Mouse (Mus musculus) stomach, embryonic 16.5 days (tissue): Measurements from ENCODE around the gene Sycn. TPM values are rescaled to one million over a fixed set of nuclear protein-coding genes. Genes with fewer than 3 reads are reported as not detected.
A peak's percentile ranks its signal among the peaks of the same experiment; 100 is the strongest.
"Not testable (repeated sequence)": the region's sequence is repeated elsewhere in the genome, so short reads cannot be mapped to it uniquely, and the experiment has no call there.

ENCODE experiments used
- ATAC-seq: fragments of 200-750 bp; cut with Nextera tagmentation; 2 replicates; pipeline ENCODE4 v1.8.0; 2017; ENCODE audit warnings: moderate number of reproducible peaks, moderate TSS enrichment; ENCODE audit not compliant: insufficient read depth, low FRiP score
- H3K27ac ChIP-seq: fragments of 300-500 bp; sonication (generic); 2 replicates; pipeline ENCODE4 v1.5.1; 2014; ENCODE audit warnings: low read length
- H3K27me3 ChIP-seq: fragments of 300-500 bp; sonication (generic); 2 replicates; pipeline ENCODE4 v1.6.1; 2014; ENCODE audit warnings: low read length, control low read depth, mixed read lengths; ENCODE audit not compliant: control insufficient read depth, insufficient read depth
- H3K36me3 ChIP-seq: fragments of 300-500 bp; sonication (generic); 2 replicates; pipeline ENCODE4 v1.6.1; 2014; ENCODE audit warnings: low read length; ENCODE audit not compliant: control insufficient read depth, insufficient read depth
- H3K4me1 ChIP-seq: fragments of 300-500 bp; sonication (generic); 2 replicates; pipeline ENCODE4 v1.6.1; 2014; ENCODE audit warnings: low read length, control low read depth, mixed read lengths; ENCODE audit not compliant: control insufficient read depth, insufficient read depth
- H3K4me2 ChIP-seq: fragments of 300-500 bp; sonication (generic); 2 replicates; pipeline ENCODE4 v1.6.1; 2014; ENCODE audit warnings: low read depth, low read length, mixed read lengths
- H3K4me3 ChIP-seq: fragments of 300-500 bp; sonication (generic); replicated peaks from 2 replicates; pipeline ENCODE4 v1.5.1; 2014; ENCODE audit warnings: mild to moderate bottlenecking, low read length
- H3K9ac ChIP-seq: fragments of 300-500 bp; sonication (generic); 2 replicates; pipeline ENCODE4 v1.6.1; 2014; ENCODE audit warnings: low read length
- H3K9me3 ChIP-seq: fragments of 300-500 bp; sonication (generic); replicated peaks from 2 replicates; pipeline ENCODE4 v1.6.1; 2016; ENCODE audit warnings: low read length, control low read depth; ENCODE audit not compliant: control insufficient read depth
- WGBS: fragments of 180-500 bp; shearing (Covaris S2); extraction: QIAGEN DNeasy Blood & Tissue Kit; methylation state at CpG from one replicate; pipeline ENCODE4 v1.1.7; 2014; 5-methylcytosine and 5-hydroxymethylcytosine counted together
- polyA plus RNA-seq: library from polyadenylated mRNA; unstranded; fragments of >200 nt; fragmentation: Nextera tagmentation; extraction: Ambion mirVana; gene quantifications from 2 replicates; pipeline ENCODE4 v1.2.1, GENCODE M21; 2015

Gene Sycn
- polyA plus RNA-seq, 1 experiment from 2014 or later = 124 TPM

GRCm38 (mm10) chr7:28527922-28528719 is 12.6 kb upstream of the Sycn start:
- no peak overlapping the region for H3K4me2 ChIP-seq
- H3K9me3 ChIP-seq = no peaks in the 10 kb centered on the region
- H3K27me3 ChIP-seq = no peaks in the 10 kb centered on the region
- no peak overlapping the region for H3K4me3 ChIP-seq
- no peaks in the 10 kb centered on the region for H3K36me3 ChIP-seq
- no peak overlapping the region for H3K9ac ChIP-seq
- 5% methylated on average over 19 of the region's 19 CpGs for WGBS
- ATAC-seq = peak; percentile 51; the same call in 1 of the 2 replicates
- no peak overlapping the region for H3K27ac ChIP-seq
- H3K4me1 ChIP-seq = no peaks in the 10 kb centered on the region

- Histone ChIP-seq H3K4me3 (no peak overlapping the region), H3K27ac (no peak overlapping the region), H3K27me3 (no peaks in the 10 kb centered on the region), H3K9me3 (no peaks in the 10 kb centered on the region), H3K9ac (no peak overlapping the region), H3K4me1 (no peaks in the 10 kb centered on the region), H3K36me3 (no peaks in the 10 kb centered on the region), H3K4me2 (no peak overlapping the region)
- 68% methylated on average over 8 of the region's 8 CpGs for WGBS
- ATAC-seq = no peak
Measured at GRCm38 (mm10) chr7:28532005-28532404, 8.7 kb upstream of the Sycn start.

GRCm38 (mm10) chr7:28538886-28539285 is 1.8 kb upstream of the Sycn start:
- not testable (repeated sequence) for H3K27ac ChIP-seq, H3K4me1 ChIP-seq, ATAC-seq, H3K36me3 ChIP-seq, H3K27me3 ChIP-seq, H3K4me2 ChIP-seq, H3K9ac ChIP-seq, H3K9me3 ChIP-seq, H3K4me3 ChIP-seq
- 90% methylated on average over 6 of the region's 6 CpGs for WGBS

GRCm38 (mm10) chr7:28544051-28544601 is 3.4 kb downstream of the Sycn start:
- H3K27ac ChIP-seq = no peak overlapping the region
- H3K9me3 ChIP-seq = no peaks in the 10 kb centered on the region
- 4% methylated on average over 26 of the region's 27 CpGs for WGBS
- peak overlapping the region; percentile 28 for H3K4me3 ChIP-seq
- peak overlapping the region; percentile 50 for H3K9ac ChIP-seq
- no peaks in the 10 kb centered on the region for H3K36me3 ChIP-seq
- peak overlapping the region; percentile 46 for H3K4me2 ChIP-seq
- H3K4me1 ChIP-seq = peaks cover 8% of the 10 kb centered on the region; the same call in 1 of the 2 replicates
- peak; percentile 49; the same call in 1 of the 2 replicates for ATAC-seq
- peaks cover 27% of the 10 kb centered on the region for H3K27me3 ChIP-seq

- Histone ChIP-seq H3K27ac (no peak overlapping the region), H3K9ac (no peak overlapping the region), H3K4me2 (peak overlapping the region; percentile 46; the same call in 1 of the 2 replicates), H3K36me3 (no peaks in the 10 kb centered on the region), H3K4me3 (peak overlapping the region; percentile 26; the same call in 1 of the 2 replicates), H3K4me1 (peaks cover 8% of the 10 kb centered on the region; the same call in 1 of the 2 replicates), H3K27me3 (peaks cover 27% of the 10 kb centered on the region), H3K9me3 (no peaks in the 10 kb centered on the region)
- WGBS = 31% methylated on average over 14 of the region's 14 CpGs
- ATAC-seq = peak; percentile 53; the same call in 1 of the 2 replicates
Measured at GRCm38 (mm10) chr7:28545048-28545890, 4.6 kb downstream of the Sycn start.

GRCm38 (mm10) chr7:28545891-28546210 is 5.2 kb downstream of the Sycn start:
- H3K9me3 ChIP-seq = no peaks in the 10 kb centered on the region
- H3K4me1 ChIP-seq = peaks cover 8% of the 10 kb centered on the region; the same call in 1 of the 2 replicates
- H3K36me3 ChIP-seq = no peaks in the 10 kb centered on the region
- peaks cover 27% of the 10 kb centered on the region for H3K27me3 ChIP-seq
- H3K27ac ChIP-seq = no peak overlapping the region
- 43% methylated on average over 7 of the region's 7 CpGs for WGBS
- no peak for ATAC-seq
- peak overlapping the region; percentile 26; the same call in 1 of the 2 replicates for H3K4me3 ChIP-seq
- no peak overlapping the region for H3K4me2 ChIP-seq
- no peak overlapping the region for H3K9ac ChIP-seq

- WGBS = 2% methylated on average over 22 of the region's 22 CpGs
- ATAC-seq = no peak
- peak overlapping the region; percentile 43 for H3K4me2 ChIP-seq
- no peaks in the 10 kb centered on the region for H3K36me3 ChIP-seq
- peaks cover 27% of the 10 kb centered on the region for H3K27me3 ChIP-seq
- H3K4me1 ChIP-seq = peaks cover 8% of the 10 kb centered on the region; the same call in 1 of the 2 replicates
- H3K27ac ChIP-seq = no peak overlapping the region
- H3K9ac ChIP-seq = peak overlapping the region; percentile 31; the same call in 1 of the 2 replicates
- H3K9me3 ChIP-seq = no peaks in the 10 kb centered on the region
- peak overlapping the region; percentile 26 for H3K4me3 ChIP-seq
Measured at GRCm38 (mm10) chr7:28546649-28547048, 6.0 kb downstream of the Sycn start.

GRCm38 (mm10) chr7:28547154-28547553 is 6.5 kb downstream of the Sycn start, which contains the start of gene Nccrp1:
Gene Nccrp1 (minus strand): TSS chr7:28547254.
- H3K27me3 ChIP-seq = peaks cover 27% of the 10 kb centered on the region
- no peak for ATAC-seq
- peak within 1 kb of the TSS; percentile 43 for H3K9ac ChIP-seq
- peak within 1 kb of the TSS; percentile 26 for H3K4me3 ChIP-seq
- H3K27ac ChIP-seq = 0 out of 2 replicates have a peak within 1 kb of the TSS, but pooled peaks have one; percentile 8
- 5% methylated on average over 5 of the region's 5 CpGs for WGBS
- H3K4me2 ChIP-seq = peak within 1 kb of the TSS; percentile 43
- H3K4me1 ChIP-seq = peaks cover 8% of the 10 kb centered on the region; the same call in 1 of the 2 replicates
- H3K9me3 ChIP-seq = no peaks in the 10 kb centered on the region
- H3K36me3 ChIP-seq = no peaks in the 10 kb centered on the region
